In genomic region chr8:109706076-109706873, GRCm38 (mm10) we compare ENCODE assay signal across 8 mouse cellular contexts. TPM values are rescaled to one million over a fixed set of nuclear protein-coding genes. Genes with fewer than 3 reads are reported as not detected.
DNase-seq lines count a peak whose midpoint lies in the region; ATAC-seq and TF ChIP-seq lines count a peak whose summit lies in the region.

No protein-coding gene starts in this region.

- CTCF ChIA-PET in Patski (lab: Charles Lee): interaction anchor here (0.5 to 3.2 kb wide), 17 partner anchors 10 to 152 kb away, joined by 3 to 23 read pairs (median 4); partner anchors contain the start of gene Atxn1l

- ATAC-seq in Patski: peak; percentile 17
- peak; percentile 12; the same call in 1 of the 2 replicates for ATAC-seq in erythroid progenitor cell, adult 5-6 weeks (replicated peaks; ENCODE audit: low FRiP score, poor library complexity, severe bottlenecking)
- ATAC-seq in kidney, embryonic 14.5 days (ENCODE audit: low FRiP score, low TSS enrichment): peak; percentile 18
- peak; percentile 53; the same call in 1 of the 2 replicates for ATAC-seq in midbrain, embryonic 12.5 days (ENCODE audit: low FRiP score, low read depth)

- no peaks in the 10 kb centered on the region for H3K9me3 ChIP-seq in kidney, embryonic 14.5 days (ENCODE audit: control insufficient read depth, low read length)
- H3K9me3 ChIP-seq in midbrain, embryonic 12.5 days: no peaks in the 10 kb centered on the region

- in situ Hi-C loops in Patski (cut with MboI; ENCODE audit: low pct_unique_long_range_greater_than_20kb): loop anchor here (5.0 kb wide), 1 partner anchor 71 kb away; the partner anchor contains the start of gene Ap1g1

- peak overlapping the region; percentile 94 for H3K27ac ChIP-seq in kidney, embryonic 14.5 days (ENCODE audit: low read depth, low read length)
- peak overlapping the region; percentile 96 for H3K27ac ChIP-seq in midbrain, embryonic 12.5 days (replicated peaks)

- H3K4me2 ChIP-seq in kidney, embryonic 14.5 days (replicated peaks; ENCODE audit: low read depth, low read length): peak overlapping the region; percentile 69
- H3K4me2 ChIP-seq in midbrain, embryonic 12.5 days (replicated peaks): peak overlapping the region; percentile 90

- no peak for TF ChIP-seq CTCF in Patski (IDR thresholded peaks at IDR 0.05)

- peak overlapping the region; percentile 98 for H3K4me3 ChIP-seq in kidney, embryonic 14.5 days (ENCODE audit: low read length)
- peak overlapping the region; percentile 95 for H3K4me3 ChIP-seq in midbrain, embryonic 12.5 days

- H3K9ac ChIP-seq in kidney, embryonic 14.5 days (ENCODE audit: low read depth, low read length): peak overlapping the region; percentile 99
- H3K9ac ChIP-seq in midbrain, embryonic 12.5 days (replicated peaks): peak overlapping the region; percentile 99

- WGBS in kidney, embryonic 14.5 days: under 1% methylated on average over 29 of the region's 30 CpGs
- WGBS in midbrain, embryonic 12.5 days: 2% methylated on average over 27 of the region's 30 CpGs

- H3K36me3 ChIP-seq in kidney, embryonic 14.5 days (ENCODE audit: control insufficient read depth, insufficient read depth, low read length): peaks cover 35% of the 10 kb centered on the region
- peaks cover 39% of the 10 kb centered on the region for H3K36me3 ChIP-seq in midbrain, embryonic 12.5 days

- peaks cover 16% of the 10 kb centered on the region for H3K4me1 ChIP-seq in kidney, embryonic 14.5 days (ENCODE audit: control insufficient read depth, insufficient read depth, low read length)
- H3K4me1 ChIP-seq in midbrain, embryonic 12.5 days: peaks cover 31% of the 10 kb centered on the region

- H3K27me3 ChIP-seq in Patski: no peaks in the 10 kb centered on the region
- H3K27me3 ChIP-seq in kidney, embryonic 14.5 days (ENCODE audit: control insufficient read depth, insufficient read depth, low read length): no peaks in the 10 kb centered on the region
- H3K27me3 ChIP-seq in midbrain, embryonic 12.5 days: peaks cover 15% of the 10 kb centered on the region

- POLR2A ChIA-PET in Patski (lab: Charles Lee): interaction anchor here (0.6 to 1.4 kb wide), 7 partner anchors 9 to 119 kb away, joined by 3 to 7 read pairs (median 3); partner anchors contain the start of gene Ap1g1

- peak; percentile 25 for DNase-seq in layer of hippocampus, adult 11-12 months (ENCODE audit: low spot score)
- DNase-seq in layer of hippocampus, adult 9-10 months (ENCODE audit: low spot score): no peak
- no peak for DNase-seq in Patski (ENCODE audit: low read depth, low spot score)
- DNase-seq in thymus, postnatal 14 days: peak; percentile 41
- no peak for DNase-seq in adrenal gland, postnatal 10 days

RNA-seq across cellular contexts. Expression of gene Zfp821, which starts 0.9 kb away (rescaled TPM):
- polyA plus RNA-seq in Patski (2021): 28.7 TPM
- 14.3 and 14.8 TPM in 2 replicates for total RNA-seq in erythroid progenitor cell, adult 5-6 weeks (2015; ENCODE audit: low replicate concordance)
- total RNA-seq in erythroid progenitor cell, adult 5-6 weeks (2017; ENCODE audit: low replicate concordance): 38.2 and 43.3 TPM in 2 replicates
- 29.0 and 36.2 TPM in 2 replicates for polyA plus RNA-seq in kidney, embryonic 14.5 days (2014; fragmentation: Nextera tagmentation; extraction: Ambion mirVana)
- polyA plus RNA-seq in midbrain, embryonic 12.5 days (2016; fragmentation: Nextera tagmentation; extraction: Ambion mirVana): 74.6 and 80.7 TPM in 2 replicates
- total RNA-seq in adrenal gland, postnatal 10 days (2021): 10 to 100 TPM; 12.0 to 14.7 TPM

RNA-seq across cellular contexts. Expression of gene Ist1, which starts 13.2 kb away (rescaled TPM):
- polyA plus RNA-seq in Patski (2021): 104 TPM
- total RNA-seq in erythroid progenitor cell, adult 5-6 weeks (2015; ENCODE audit: low replicate concordance): 66.7 and 85.9 TPM in 2 replicates
- total RNA-seq in erythroid progenitor cell, adult 5-6 weeks (2017; ENCODE audit: low replicate concordance): 45.2 and 62.4 TPM in 2 replicates
- polyA plus RNA-seq in kidney, embryonic 14.5 days (2014; fragmentation: Nextera tagmentation; extraction: Ambion mirVana): 115 and 143 TPM in 2 replicates
- 172 and 181 TPM in 2 replicates for polyA plus RNA-seq in midbrain, embryonic 12.5 days (2016; fragmentation: Nextera tagmentation; extraction: Ambion mirVana)
- 10 to 100 TPM; 71.9 to 78.1 TPM for total RNA-seq in adrenal gland, postnatal 10 days (2021)

RNA-seq across cellular contexts. Expression of gene Atxn1l, which starts 31.3 kb away (rescaled TPM):
- 40.5 TPM for polyA plus RNA-seq in Patski (2021)
- total RNA-seq in erythroid progenitor cell, adult 5-6 weeks (2015; ENCODE audit: low replicate concordance): 2.9 and 10.1 TPM in 2 replicates
- total RNA-seq in erythroid progenitor cell, adult 5-6 weeks (2017; ENCODE audit: low replicate concordance): 4.4 and 5.8 TPM in 2 replicates
- polyA plus RNA-seq in kidney, embryonic 14.5 days (2014; fragmentation: Nextera tagmentation; extraction: Ambion mirVana): 5.4 and 5.6 TPM in 2 replicates
- polyA plus RNA-seq in midbrain, embryonic 12.5 days (2016; fragmentation: Nextera tagmentation; extraction: Ambion mirVana): 7.3 and 8.3 TPM in 2 replicates
- 10 to 100 TPM; 43.1 to 44.7 TPM for total RNA-seq in adrenal gland, postnatal 10 days (2021)

Comparison
In these comparisons a context has a peak if more than half of its experiments do, and no peak if none do; other contexts are left out.
1. DNase-seq: peak in layer of hippocampus, adult 11-12 months (single experiment) and thymus, postnatal 14 days (single experiment); none in layer of hippocampus, adult 9-10 months (single experiment), Patski (single experiment) and adrenal gland, postnatal 10 days (single experiment).
2. Peak in every context shown above with its lines, with median percentiles within 50 percentile points of each other: ATAC-seq.